Mouse (Mus musculus): Measurements from ENCODE around the gene Tmub2.
A peak's percentile ranks its signal among the peaks of the same experiment; 100 is the strongest.

Gene Tmub2

GRCm38 (mm10) chr11:102330039-102330438, 45.3 kb downstream of the Tmub2 start:
- no peak for DNase-seq

DNA sequence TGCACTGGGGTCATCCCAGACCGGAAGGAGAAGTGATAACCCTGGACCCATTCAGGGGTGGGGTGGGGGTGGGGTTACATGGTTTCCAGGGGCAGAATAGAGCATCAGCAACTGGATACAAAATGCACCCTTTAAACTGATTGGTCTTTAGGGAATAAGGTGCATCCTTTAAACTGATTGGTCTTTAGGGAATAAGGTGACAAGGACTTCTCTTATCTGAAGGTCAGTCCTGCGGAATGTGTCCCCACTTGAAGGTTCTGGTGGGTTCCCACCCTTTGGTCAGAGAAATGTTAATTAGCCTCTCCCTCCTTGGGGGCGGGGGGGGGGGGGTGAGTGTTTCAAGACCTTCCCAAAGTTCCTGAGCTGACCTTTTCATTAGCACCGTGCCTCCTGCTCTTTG, 47.1 kb downstream of the Tmub2 start:
- DNase-seq = no peak

DNA sequence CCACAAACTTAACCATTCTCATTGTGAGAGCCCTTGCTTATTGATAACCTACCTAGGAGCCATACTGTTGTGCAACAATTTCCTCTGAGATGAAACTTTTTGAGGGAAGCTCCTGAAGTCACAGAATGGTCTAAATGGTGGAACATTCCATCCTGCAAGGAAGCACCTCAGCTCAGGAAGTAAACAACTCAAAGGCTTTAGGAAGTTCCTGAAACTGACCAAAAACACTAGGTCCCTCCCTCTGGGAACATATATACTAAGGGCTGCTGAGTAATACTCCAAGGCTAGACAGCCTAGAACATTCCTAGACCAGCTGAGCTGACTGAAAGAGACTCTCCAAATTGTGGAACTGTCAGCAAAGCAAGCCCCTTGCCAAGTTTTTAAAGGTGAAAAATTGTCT, 48.3 kb downstream of the Tmub2 start:
- no peak for DNase-seq

DNA sequence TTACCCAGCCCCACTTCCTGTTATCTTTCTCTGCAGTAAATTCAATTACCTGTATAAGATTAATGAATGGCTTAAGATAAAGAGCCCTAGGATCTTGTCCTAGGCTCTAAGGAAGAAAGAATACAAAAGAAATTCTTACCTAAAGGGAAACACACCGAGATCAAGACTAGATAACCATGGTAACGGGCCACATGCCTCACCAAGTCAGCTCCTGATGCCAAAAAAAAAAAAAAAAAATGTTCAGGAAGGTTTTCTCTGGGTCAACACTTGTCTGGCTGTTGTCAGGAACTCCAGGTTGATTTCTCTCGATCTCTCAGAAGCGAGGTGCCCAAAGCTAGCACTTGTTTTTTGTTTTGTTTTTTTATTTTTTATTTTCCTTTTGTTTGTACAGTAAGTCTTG, 49.3 kb downstream of the Tmub2 start:
- DNase-seq = no peak

DNA sequence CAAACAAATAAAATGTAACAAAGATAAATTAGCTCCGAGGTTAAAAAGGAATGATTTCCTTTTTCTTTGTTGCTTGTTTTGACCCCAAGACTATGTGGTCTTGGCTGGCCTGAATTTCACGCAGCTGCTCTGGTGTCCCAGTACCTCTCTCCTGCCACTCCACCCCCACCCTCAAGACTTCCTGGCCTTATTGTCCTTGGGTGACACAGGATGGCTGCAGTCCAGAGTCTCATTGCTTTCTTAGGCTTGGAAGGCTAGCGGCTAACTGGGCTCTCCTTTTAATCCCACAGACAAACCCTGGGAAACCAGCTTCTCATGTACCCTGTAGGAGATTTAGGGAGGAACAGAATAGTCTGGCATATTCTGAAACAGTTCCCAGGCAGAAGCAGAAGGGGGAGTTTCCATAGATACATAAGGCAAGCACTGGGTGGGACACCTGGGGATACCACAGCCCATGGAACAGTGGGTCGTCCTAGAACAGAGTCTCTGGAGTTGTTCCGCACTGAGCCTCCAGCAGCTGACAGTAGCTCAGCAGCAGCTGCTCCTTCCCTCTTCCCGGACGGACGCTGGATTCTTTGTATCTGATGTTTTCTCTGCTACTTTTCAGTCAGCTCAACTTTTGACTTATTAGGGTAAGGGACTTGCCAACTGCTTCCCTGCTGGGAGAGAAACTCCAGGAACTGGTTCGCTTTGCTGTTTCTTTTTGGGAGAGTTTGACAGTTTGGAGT, 50.4 kb downstream of the Tmub2 start:
- DNase-seq = peak in 1 of 2 experiments; percentile 49

DNA sequence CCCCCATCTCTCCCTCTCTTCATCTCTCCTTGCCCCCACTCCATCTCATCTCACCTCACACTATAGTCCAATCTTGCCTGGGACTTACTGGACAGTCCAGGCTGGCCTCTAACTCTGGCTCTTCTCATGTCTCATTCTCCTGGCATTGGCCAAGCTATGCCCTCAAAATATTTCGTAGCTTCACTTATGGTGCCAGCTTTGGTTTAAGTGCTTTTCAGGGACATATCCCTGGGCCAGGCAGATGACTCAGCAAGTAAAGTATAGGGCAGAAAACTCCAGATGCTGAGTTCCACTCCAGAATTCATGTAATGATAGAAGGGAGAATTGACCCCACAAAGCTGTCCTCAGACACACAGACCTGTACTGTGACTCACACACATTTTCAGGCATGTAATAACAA, 51.5 kb downstream of the Tmub2 start:
- DNase-seq = no peak

DNA sequence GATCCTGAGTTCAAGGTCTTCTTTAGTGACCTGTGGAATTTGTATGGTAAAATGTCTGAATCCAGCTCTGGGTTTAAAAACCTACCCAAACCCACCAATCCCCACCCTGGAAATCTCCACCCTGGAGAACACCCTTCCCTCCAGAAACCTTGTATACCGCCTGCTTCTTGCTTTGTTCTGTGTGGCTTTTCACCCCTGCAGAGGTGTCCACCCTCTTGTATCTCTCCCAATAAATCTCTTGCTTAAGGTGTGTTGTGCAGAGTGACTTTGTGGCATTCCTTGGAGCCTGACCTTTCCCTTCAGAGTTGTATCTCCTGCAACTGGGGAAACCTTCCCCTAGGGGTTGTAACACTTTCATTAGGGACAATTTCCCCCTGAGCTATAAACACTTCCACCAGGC, 53.2 kb downstream of the Tmub2 start:
- DNase-seq = no peak

GRCm38 (mm10) chr11:102338561-102338960, 53.8 kb downstream of the Tmub2 start:
- peak; percentile 99 to 100 for DNase-seq
